Mouse (Mus musculus) ovary, postnatal 36 days (tissue): ENCODE measurements around the gene Elmo2.

Source experiments
- DNase-seq: peaks from one replicate; pipeline ENCODE4 v3.0.0; 2022; ENCODE audit warnings: low spot score, mixed read lengths

The Elmo2 gene

DNA sequence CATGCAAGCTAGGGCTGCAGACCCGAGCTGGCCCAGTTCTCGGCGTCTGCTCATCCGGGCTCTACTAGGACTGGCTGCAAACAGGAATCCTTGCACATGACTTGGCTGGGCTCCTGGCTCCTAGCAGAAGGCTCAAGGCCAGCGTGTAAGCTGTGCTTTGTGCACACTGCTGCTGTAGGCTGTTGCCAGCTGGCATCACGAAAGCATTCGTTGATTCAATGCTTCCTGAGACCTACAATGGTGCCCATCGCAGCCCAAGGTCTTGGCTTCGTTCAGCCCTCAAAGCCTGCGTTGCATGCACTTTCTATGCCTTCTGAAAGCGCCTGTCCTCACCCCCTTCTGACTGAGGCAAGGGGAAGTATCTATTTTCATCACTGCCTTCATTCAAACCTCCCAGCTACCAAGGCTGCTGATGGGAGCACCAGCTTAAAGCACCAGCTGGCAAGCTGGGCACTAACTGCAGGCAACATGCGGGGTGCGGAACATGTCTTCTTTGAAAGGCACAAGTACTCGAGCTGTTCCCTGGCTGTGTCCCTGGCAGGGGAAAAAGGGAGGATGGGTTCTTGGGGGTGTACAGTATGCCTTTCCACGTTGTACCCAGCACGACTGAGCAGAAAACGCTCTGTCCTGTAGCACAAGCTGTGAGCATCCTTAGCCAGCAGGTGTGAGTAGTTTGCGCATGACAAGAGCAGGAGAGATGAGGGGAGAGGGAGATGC, 37.8 kb downstream of the Elmo2 start:
- peak; percentile 78 for DNase-seq

DNA sequence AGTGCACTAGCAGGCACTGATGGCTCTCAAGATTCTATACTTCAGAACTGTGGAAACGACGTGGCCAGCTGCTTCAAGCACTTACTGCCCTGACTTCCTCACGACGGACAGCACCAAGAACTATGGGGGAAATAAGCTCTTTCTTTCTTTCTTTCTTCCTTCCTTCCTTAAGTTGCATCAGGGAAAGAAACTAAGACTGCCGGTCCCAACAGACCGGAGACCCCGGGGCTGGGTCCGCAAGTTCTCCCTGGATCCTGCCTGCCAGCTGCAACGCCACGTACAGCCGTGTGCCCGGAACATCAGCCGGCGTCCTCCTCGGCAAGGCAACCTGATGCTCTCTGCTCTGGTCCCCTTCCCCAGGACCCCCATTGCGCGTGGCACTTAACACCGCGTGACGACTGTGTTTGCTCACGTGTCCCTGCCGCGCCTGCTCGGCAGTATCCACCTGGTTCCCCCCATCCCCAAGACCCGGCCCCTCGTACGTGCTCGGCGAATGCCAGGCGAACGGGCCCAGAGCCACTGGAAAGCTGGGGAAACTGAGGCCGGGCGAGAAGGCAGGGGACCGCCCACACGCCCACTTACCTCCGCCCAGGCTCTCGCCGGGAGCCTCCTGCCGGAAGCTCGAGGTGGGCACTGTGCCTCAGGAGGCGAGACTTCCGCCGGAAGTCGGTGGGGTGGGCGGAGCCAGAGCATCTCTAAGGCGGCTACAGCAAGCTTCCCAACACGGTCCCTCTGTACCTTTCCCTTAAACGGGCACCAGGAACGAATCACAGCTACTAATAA, 38.9 kb downstream of the Elmo2 start, which contains the start of gene Slc35c2:
Gene Slc35c2, minus strand, starts transcription at position 668 of the 783 bp plus-strand sequence.
- peak; percentile 91 for DNase-seq

DNA sequence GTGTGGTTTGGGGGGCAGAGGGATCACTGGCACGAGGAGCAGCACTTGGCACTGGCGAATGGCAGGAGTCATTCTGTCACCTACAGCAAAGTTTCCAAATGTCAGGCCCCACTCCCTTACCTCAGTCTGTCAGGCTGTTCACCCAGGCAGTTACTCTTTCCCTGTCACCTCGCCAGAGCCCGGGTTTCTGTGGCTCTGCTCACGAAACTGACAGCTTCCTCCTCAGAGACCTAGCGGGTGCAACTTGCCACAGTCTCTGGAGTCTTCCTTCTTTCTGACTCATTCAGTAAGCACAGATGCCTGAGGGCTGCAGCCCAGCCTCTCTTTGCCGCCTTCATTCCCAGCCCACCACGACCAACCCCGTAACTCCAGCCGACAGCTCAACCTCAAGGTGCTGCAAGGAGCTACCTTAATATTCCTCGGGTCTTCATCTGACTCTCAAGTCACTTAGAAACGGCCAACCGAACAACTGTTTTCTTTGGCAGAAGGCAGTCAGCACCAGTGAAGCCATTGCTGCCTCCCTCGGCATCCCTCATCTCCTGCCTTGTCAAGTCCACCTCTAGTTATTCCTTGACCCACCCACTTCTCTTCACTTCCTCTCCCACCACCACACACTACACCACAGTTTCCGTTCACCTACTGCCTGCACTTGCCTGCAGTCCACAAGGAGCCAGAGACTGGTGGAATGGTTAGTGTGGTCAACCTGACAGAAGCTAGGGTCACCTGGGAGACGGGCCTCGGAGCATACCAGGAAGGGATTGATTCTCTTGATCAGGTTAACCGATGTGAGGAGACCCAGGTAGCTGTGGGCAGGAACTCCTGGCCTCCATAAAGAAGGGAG, 39.7 kb downstream of the Elmo2 start:
- no peak for DNase-seq

DNA sequence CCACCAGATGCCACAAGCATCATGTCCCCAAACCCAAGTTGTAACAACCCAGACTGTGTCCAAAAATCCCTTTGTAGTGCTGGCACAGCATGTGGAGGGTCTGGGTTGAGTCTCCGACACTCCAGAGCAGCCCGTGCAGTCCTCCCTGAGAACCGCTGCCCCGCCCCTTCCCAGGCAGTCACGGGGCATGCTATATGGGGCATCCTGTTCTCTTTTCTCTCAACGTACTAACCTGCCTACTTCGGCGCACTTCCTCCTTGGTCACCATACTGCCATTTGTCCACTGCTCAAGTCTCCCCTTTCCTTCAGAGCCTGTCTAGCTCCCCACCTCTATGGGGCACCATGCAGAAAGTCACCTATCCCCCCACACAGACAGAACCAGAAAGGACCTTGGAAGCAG, 40.7 kb downstream of the Elmo2 start:
- DNase-seq = no peak

DNA sequence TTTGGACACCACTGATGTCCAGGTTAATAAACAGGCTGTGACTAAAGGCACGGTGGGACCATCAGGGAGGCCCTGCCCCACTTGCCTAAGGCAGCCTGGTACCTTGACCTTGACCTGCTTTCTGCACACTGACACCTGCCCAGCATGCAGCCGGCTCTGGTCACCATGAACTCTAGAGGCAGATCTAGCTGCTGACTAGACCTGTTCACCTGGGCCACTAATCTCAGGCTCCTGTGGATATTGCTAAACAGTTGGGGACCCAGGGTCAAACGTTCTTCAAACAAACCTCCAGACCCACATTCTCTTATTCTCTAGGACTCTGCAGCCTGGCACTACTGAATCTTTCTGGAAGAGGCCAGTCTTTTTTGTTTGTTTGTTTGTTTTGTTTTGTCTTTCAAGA, 41.2 kb downstream of the Elmo2 start:
- DNase-seq = no peak

DNA sequence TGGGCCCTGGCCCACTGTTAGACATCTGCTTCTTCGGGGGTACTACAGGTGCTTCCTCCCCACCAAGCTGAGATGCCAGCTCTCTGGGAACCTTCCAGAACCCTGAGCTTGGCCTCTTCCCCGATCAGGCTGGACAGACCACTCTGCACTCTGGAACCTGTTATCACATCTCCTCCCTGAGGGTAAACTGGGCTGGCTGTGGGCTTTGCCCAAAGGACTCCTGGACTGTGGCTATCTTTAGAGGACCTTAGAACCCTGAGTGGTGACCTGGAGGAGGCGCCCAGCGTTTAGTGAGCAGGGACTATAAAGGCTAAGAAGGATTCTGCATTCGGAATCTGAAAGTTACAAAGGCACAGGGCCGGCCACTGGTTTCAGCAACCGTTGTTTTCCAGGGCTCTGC, 41.9 kb downstream of the Elmo2 start:
- no peak for DNase-seq

DNA sequence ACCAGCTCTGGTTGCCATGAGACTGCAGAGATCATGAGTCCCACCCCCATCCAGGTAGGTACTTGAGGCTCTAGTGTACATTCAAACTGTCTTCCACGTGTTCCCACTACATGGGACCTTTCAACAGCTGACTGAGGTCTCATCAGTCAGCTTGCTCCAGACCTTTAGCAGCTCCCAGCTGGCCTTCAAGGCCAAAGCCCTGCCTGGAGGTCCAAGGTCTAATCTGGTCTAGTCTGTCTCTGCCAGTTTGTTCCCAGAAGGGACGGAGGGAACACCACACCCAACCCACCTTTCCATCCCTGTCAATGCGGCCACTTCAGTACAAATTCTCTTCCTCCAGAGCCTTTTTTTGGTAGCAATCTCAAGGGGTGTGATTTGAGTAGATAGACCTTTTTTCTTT, 42.6 kb downstream of the Elmo2 start:
- DNase-seq = no peak

DNA sequence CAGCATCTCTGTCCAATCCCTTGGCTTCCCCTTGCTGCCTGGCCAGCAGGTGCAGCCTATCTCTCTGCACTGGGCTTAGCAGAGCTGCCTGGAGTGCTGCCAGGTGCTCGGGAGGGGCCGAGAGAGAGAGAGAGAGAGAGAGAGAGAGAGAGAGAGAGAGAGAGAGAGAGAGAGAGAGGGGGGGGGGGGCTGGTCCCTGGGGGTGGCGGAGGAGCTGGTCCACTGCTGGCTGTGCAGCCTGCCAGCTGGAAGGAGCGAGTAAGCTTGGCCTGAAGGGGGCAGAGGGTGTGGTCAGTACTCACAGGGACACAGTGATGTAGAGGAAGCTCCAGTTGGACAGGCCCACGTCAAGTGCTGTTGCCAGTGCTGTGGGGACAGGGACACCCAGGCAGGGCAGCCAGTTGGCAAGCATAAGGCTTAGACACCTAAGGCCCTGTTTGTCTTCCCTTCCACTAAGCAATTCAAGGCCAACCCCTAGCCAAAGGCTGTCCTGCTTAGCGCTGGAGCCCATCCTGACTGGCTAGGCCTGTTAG, 44.4 kb downstream of the Elmo2 start:
- no peak for DNase-seq

DNA sequence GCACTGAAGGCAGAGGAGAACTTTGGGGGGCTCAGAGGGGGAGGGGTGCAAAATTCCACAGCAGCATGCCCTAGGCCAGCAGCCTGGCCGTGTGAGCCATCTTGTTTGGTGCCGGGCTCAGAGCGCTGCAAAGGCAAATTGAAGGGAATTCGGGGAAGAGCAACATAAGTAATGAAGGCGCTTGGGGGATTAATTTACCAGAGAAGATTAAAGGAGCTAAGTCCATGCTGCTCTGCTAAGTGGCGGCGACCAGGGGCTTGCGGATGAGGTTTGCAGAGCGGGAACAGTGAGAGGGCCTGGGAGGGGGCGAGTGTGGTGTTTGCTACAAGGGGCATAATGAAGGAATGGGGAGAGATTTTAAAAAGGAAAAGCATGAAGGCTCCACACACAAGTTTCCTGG, 46.9 kb downstream of the Elmo2 start:
- no peak for DNase-seq

DNA sequence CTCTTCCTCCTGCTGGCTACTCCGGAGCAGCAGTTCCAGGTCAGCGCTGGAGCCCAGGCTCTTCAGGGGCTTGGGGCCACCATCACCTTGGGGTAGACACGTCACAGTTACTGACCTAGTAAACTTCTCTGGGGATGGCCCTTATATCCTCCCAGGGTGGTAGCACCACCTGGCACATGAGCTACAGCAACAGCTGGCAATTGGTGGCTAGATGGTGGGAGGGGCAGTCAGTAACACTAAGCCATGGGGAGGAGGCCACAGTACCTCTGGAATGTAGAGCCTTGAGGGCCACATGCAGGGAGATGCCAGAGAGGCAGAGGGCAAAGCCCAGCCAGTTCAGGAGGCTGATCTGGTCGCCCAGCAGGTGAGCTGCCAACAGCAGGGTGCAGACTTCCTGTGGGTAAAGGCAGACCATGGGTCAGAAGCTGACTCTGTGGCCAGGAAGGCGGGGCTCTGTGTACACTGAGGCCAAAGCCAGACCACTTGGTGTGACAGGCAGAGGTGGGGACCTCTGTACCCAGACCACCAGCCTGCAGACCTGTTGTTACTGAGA, 49.0 kb downstream of the Elmo2 start:
- DNase-seq = no peak

DNA sequence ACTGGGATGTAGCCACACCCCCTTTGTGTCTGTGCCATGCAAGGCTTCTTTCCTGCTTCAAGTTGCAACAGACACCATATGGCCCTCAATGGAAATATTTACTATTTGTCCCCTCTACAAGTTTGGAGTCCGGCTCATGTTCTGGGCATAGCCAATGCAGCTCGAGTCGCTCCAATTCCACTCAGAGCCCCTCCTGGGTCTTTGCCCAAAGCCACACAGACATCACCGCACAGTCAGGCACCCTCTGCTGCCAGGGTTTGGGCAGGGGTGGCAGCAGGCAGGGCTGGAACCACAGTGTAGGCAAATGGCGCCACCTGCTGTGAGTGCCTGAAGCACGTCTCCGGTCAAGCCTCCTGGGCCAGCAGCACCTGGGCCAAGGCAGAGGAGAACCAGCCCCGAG, 50.5 kb downstream of the Elmo2 start:
- peak; percentile 69 for DNase-seq

DNA sequence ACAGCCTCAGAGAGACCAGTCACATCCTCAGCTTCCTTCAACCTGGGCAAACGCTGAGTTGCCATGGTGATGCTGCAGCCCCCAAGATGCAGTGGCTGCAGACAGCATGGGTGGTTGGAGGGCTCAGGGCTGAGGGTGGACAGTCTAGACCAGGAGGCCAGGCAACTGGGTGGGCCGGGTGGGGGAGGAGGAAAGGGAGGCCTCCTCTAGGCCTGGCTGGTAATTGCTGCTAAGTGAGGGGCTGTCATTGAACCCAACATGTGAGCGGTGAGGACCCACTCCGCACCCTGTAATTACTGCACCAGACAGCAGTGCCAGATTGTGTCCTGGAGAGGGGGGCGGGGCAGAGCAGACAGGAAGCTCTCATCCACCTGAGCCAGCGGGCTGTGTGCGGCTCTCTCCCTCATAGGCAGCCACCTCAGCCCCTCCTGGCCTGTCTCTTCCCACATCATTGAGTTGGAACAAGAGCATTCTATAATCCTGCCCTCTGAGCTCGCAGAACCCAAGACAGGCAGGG, 51.1 kb downstream of the Elmo2 start:
- no peak for DNase-seq

DNA sequence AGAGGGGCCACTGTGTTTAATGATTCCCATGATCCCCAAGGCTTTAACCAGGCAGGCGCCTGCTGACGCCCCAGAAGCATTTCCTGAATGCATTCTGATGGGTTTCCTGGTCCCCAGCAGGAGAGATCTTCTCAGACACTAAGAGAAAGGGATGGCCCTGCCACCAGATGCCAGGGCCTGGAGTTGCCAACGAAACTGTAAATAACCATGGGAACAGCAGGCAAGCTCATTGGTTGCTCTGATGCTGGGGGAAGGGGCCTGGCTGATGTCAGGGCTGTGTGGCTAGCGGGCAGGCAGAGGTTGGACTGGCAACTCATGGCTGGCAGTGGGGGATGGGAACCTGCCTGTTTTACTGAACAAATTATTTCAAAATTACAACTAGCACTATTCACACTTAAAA, 52.7 kb downstream of the Elmo2 start:
- DNase-seq = no peak

DNA sequence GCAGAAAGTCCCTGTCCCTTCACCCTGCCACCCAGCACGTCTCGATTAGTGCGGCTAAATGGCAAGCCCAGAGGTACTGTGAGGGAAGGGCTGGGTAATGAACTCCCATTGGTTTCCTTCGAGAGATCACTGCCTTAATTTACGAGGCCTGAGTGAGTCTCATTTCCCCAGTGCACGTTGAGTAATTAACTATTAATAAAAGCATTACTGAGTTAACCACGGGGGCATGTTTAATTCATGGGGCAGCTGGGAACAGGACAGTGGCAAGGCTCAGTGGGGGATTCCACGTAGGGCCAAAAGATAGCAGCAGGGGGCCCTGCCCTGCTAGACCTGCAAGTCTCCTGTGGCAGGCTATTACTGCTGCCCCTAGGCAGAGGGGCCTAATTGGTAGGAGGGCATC, 55.0 kb downstream of the Elmo2 start:
- DNase-seq = no peak

DNA sequence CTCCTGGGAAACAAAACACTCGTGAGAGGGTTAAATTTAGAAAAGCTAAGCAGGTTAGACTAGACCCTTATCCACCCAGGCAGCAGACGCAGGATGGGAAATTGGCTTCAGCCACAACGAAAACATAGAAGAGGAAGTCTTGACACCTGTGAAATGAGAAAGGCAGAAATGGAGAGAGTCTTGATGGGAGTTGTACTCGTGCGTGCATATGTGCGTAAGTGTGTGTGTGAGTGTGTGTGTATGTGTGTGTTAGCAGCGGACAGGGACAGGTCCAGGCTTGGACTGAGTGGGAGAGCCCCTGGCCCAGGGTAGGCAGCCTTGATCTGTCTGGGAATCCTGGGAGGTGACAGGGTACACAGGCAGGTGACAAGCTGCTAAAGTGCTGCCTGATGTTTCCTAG, 55.4 kb downstream of the Elmo2 start:
- no peak for DNase-seq

DNA sequence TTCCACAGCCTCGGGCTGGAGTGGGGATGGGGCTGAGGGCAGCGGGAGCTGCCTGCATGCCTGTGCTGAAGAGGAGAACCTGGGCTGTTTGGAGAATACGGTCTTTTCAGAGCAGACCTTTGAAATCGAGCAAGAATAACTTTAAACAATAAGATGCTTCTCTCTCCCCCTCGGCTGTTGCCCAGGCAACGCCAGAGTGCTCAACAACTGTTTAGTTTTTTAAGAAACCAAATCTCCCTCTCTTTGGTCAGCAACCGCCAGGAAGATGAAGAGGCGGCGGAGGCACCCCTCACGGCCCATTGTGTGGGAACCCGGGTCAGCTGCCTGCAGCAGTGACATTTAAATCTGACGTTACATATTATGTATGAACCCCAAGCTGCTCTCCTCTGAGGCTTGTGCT, 59.5 kb downstream of the Elmo2 start:
- DNase-seq = no peak

DNA sequence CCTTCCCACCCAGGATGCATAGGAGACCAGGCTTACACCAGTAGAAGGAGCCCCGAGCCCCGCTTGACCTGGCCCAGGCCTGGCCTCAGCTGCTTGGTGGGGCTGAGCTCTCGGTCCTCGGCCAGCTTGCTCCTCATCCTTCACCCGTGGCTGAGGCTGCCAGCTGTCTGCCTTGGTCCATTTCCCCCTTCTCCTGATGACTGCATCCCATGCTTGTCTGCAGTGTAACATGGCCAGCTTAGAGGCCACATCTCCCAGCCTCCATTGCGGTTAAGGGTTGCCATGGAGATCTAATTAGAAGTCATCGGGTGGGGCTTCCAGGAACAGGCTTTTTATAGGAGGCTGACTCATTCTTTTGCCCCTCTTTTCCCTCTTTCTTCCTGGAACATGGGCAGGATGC, 62.4 kb downstream of the Elmo2 start:
- DNase-seq = no peak

DNA sequence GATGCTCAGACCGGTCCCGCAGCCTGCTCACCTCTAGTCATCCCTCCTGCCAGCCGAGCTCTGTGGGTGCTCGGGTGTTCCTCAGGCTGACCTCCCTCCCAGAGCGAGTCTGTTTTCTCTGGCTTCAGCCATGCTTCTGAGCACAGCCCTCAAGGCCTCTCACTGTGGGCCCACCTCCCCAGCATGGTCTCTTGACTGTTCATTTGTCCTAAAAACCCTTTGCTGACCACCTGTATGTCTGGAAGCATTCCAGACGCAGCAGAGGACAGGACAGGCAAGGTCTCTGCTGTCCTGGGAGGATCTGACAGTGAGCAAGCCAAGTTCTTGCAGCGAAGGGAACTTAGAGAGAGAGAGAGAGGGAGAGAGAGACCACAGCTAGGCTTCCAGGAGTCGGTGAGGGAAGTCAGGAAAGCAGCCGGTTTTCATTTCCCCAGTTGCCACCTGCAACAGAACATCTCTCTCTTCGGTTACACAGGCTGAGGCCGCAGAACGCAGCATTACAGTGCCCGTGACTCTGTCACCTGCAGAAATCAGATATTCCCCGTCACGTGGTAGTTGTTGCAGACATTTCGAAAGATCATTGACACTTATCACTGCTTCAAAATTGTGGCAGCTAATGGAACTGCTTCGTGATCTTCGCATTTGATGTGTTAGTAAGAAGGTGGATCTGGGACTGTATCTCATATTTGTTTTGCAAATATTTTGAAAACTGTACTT, 63.8 kb downstream of the Elmo2 start:
- no peak for DNase-seq

DNA sequence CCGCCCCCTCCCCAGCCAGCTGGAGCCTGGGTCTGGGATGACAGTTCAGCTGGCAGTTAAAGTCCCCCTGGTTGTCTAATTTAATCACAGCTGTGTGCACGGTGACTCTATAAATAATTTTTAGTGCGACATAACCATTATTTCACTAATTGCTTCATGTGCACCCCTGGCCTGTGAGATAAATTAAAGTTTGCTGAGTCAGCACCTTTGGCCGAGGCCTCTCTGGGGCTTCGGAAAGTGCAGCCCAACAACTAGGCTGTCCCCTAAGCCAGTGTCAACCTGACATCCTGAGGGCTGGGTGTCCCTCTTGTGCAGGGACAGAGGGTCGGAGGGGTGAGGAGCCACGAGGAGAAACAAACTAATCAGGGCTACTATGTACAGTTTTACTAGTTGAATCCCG, 66.4 kb downstream of the Elmo2 start:
- DNase-seq = no peak

DNA sequence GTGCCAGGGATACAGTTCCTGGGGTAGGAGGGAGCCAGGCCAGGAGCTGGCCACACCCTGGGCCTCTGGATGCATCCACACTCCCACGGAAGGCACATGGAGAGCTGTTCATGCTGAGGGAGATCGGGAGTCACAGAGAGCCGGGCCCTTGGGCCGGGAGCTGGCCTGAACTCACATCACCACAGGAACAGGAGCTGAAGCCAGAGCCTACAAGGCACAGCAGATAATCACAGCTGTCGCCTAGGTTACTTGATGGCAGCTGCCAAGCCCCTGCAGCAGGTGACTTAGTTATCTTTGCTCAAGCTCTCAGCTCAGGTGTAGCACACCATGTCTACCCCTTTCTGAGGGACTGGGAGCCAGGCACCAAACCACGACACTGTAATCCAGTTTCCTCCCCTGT, 68.0 kb downstream of the Elmo2 start:
- DNase-seq = no peak

DNA sequence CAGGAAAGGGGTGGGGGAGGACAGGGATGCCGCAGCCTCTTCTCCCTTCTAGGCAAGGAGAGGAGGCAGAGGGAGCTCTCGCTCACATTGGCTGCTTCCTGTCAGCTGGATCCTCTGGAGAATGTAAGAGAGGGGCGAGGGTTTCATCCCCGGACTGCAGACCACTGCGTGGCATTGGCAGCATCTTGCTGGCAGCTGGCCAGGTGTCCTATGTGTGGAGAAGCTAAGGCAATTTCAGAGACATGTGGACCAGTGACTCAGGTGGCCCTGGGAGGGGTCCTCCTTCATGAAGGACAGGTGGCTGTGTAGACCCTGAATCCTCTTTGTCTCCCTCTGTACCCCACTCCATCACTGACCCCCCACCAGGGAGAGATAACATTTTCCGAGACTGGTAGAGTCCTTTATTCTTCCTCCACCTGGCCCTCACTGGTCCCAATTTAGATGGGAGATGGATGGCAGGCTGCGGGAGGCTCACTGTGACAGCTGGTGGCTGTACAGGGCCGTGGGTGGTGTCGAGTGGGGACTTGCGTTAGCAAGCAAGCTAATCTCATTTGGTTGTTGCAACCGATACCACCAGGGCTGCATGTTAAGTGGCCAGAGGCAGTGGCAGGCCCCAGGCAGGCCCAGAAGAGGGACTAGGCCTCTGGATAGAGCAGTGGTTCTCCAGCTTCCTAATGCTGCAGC, 69.0 kb downstream of the Elmo2 start:
- no peak for DNase-seq
